Mouse (Mus musculus) olfactory bulb, adult 2 months (tissue): ENCODE results near the gene Tnk1.

Source experiments
- CTCF ChIP-seq: fragments of 200-500 bp; IDR thresholded peaks from 2 replicates; pipeline ENCODE4 v1.5.1; 2012; ENCODE audit warnings: low read depth, mild to moderate bottlenecking, low read length, moderate library complexity; ENCODE audit not compliant: insufficient read depth
- POLR2A ChIP-seq: fragments of 200-500 bp; IDR thresholded peaks from 2 replicates; pipeline ENCODE4 v1.6.1; 2012; ENCODE audit warnings: mild to moderate bottlenecking, low read depth, low read length, moderate library complexity; ENCODE audit not compliant: insufficient read depth

- TF ChIP-seq CTCF (no peak), POLR2A (no peak)
Observed at GRCm38 (mm10) chr11:69803328-69803727, 55.2 kb downstream of the Tnk1 start.
